Mouse (Mus musculus): ENCODE data around the gene Etnk1.
"Not testable (repeated sequence)": the region's sequence is repeated elsewhere in the genome, so short reads cannot be mapped to it uniquely, and the experiment has no call there.

Gene Etnk1

GRCm38 (mm10) chr6:143171066-143171465 is 4.0 kb downstream of the Etnk1 start:
- DNase-seq (ENCODE audit: low read depth, low spot score): no peak

GRCm38 (mm10) chr6:143171781-143172465 is 4.9 kb downstream of the Etnk1 start:
- DNase-seq (ENCODE audit: low read depth, low spot score): no peak

GRCm38 (mm10) chr6:143172683-143173082 is 5.7 kb downstream of the Etnk1 start:
- DNase-seq (ENCODE audit: low read depth, low spot score): not testable (repeated sequence)

- no peak for DNase-seq (ENCODE audit: low read depth, low spot score)
Observed at GRCm38 (mm10) chr6:143174226-143174625, 7.2 kb downstream of the Etnk1 start.

GRCm38 (mm10) chr6:143174906-143175656 is 8.1 kb downstream of the Etnk1 start:
- peak; percentile 64 for DNase-seq (ENCODE audit: low read depth, low spot score)

GRCm38 (mm10) chr6:143176076-143176475 is 9.1 kb downstream of the Etnk1 start:
- DNase-seq (ENCODE audit: low read depth, low spot score): no peak

GRCm38 (mm10) chr6:143176591-143176990 is 9.6 kb downstream of the Etnk1 start:
- no peak for DNase-seq (ENCODE audit: low read depth, low spot score)

GRCm38 (mm10) chr6:143179181-143179580 is 12.2 kb downstream of the Etnk1 start:
- DNase-seq (ENCODE audit: low read depth, low spot score): no peak

- no peak for DNase-seq (ENCODE audit: low read depth, low spot score)
Observed at GRCm38 (mm10) chr6:143179733-143180132, 12.7 kb downstream of the Etnk1 start.

GRCm38 (mm10) chr6:143180511-143180910 is 13.5 kb downstream of the Etnk1 start:
- DNase-seq (ENCODE audit: low read depth, low spot score): no peak

- no peak for DNase-seq (ENCODE audit: low read depth, low spot score)
Observed at GRCm38 (mm10) chr6:143184099-143184498, 17.1 kb downstream of the Etnk1 start.

- DNase-seq (ENCODE audit: low read depth, low spot score): peak; percentile 71
Observed at GRCm38 (mm10) chr6:143184745-143185144, 17.7 kb downstream of the Etnk1 start.

GRCm38 (mm10) chr6:143190838-143191476 is 23.9 kb downstream of the Etnk1 start:
- DNase-seq (ENCODE audit: low read depth, low spot score): no peak

- peak; percentile 77 for DNase-seq (ENCODE audit: low read depth, low spot score)
Observed at GRCm38 (mm10) chr6:143191477-143192098, 24.6 kb downstream of the Etnk1 start.

GRCm38 (mm10) chr6:143192709-143193108 is 25.7 kb downstream of the Etnk1 start:
- DNase-seq (ENCODE audit: low read depth, low spot score): no peak

GRCm38 (mm10) chr6:143193166-143193565 is 26.1 kb downstream of the Etnk1 start:
- no peak for DNase-seq (ENCODE audit: low read depth, low spot score)

- DNase-seq (ENCODE audit: low read depth, low spot score): no peak
Observed at GRCm38 (mm10) chr6:143193641-143194040, 26.6 kb downstream of the Etnk1 start.

- DNase-seq (ENCODE audit: low read depth, low spot score): no peak
Observed at GRCm38 (mm10) chr6:143197053-143197452, 30.0 kb downstream of the Etnk1 start.

- no peak for DNase-seq (ENCODE audit: low read depth, low spot score)
Observed at GRCm38 (mm10) chr6:143198421-143198820, 31.4 kb downstream of the Etnk1 start.

- DNase-seq (ENCODE audit: low read depth, low spot score): no peak
Observed at GRCm38 (mm10) chr6:143203097-143203496, 36.1 kb downstream of the Etnk1 start.

- DNase-seq (ENCODE audit: low read depth, low spot score): no peak
Observed at GRCm38 (mm10) chr6:143208880-143209279, 41.9 kb downstream of the Etnk1 start.

GRCm38 (mm10) chr6:143212766-143213165 is 45.7 kb downstream of the Etnk1 start:
- no peak for DNase-seq (ENCODE audit: low read depth, low spot score)

All from ES-CJ7 (cell line).